Mouse (Mus musculus): ENCODE results near the gene Cdcp2. TPM values are rescaled to one million over a fixed set of nuclear protein-coding genes. Genes with fewer than 3 reads are reported as not detected.

Cdcp2 gene
- polyA plus RNA-seq, 1 experiment from 2014 or later = not detected

- Histone ChIP-seq H3K36me3 (peaks cover 31% of the 10 kb centered on the region), H3K27me3 (peaks cover 5% of the 10 kb centered on the region; the same call in 1 of the 2 replicates), H3K4me2 (replicated peaks) (peak within 1 kb of the TSS; percentile 93), H3K9ac (replicated peaks) (peak within 1 kb of the TSS; percentile 84), H3K27ac (peak within 1 kb of the TSS; percentile 49), H3K4me1 (replicated peaks) (peaks cover 20% of the 10 kb centered on the region), H3K4me3 (replicated peaks) (peak within 1 kb of the TSS; percentile 87), H3K9me3 (no peaks in the 10 kb centered on the region)
- WGBS = under 1% methylated on average over 59 of the region's 60 CpGs
- ATAC-seq = peak; percentile 98
These were observed 30.2 kb upstream of the Cdcp2 start, which contains the start of the genes Mrpl37 and Cyb5rl for GRCm38 (mm10) chr4:107066252-107067124. Gene Mrpl37, minus strand, starts transcription at chr4:107066868. Gene Cyb5rl, plus strand, starts transcription at chr4:107066988.

GRCm38 (mm10) chr4:107067151-107067840 is 29.4 kb upstream of the Cdcp2 start:
- peak; percentile 22 for ATAC-seq
- Histone ChIP-seq H3K9me3 (no peaks in the 10 kb centered on the region), H3K27ac (no peak overlapping the region), H3K4me2 (replicated peaks) (peak overlapping the region; percentile 93), H3K36me3 (peaks cover 25% of the 10 kb centered on the region), H3K4me1 (replicated peaks) (peaks cover 20% of the 10 kb centered on the region), H3K9ac (replicated peaks) (peak overlapping the region; percentile 65), H3K4me3 (replicated peaks) (peak overlapping the region; percentile 87), H3K27me3 (peaks cover 5% of the 10 kb centered on the region; the same call in 1 of the 2 replicates)
- WGBS = 3% methylated on average over 33 of the region's 33 CpGs

GRCm38 (mm10) chr4:107072343-107072742 is 24.3 kb upstream of the Cdcp2 start:
- Histone ChIP-seq H3K4me1 (replicated peaks) (peaks cover 13% of the 10 kb centered on the region), H3K9me3 (no peaks in the 10 kb centered on the region), H3K27ac (no peak overlapping the region), H3K27me3 (peaks cover 5% of the 10 kb centered on the region; the same call in 1 of the 2 replicates), H3K4me3 (replicated peaks) (no peak overlapping the region), H3K4me2 (replicated peaks) (no peak overlapping the region), H3K9ac (replicated peaks) (no peak overlapping the region), H3K36me3 (no peaks in the 10 kb centered on the region)
- 80% methylated on average over 9 of the region's 9 CpGs for WGBS
- ATAC-seq = no peak

GRCm38 (mm10) chr4:107075456-107075855 is 21.2 kb upstream of the Cdcp2 start:
- 31% methylated on average over 5 of the region's 5 CpGs for WGBS

GRCm38 (mm10) chr4:107078894-107079293 is 17.8 kb upstream of the Cdcp2 start:
- ATAC-seq = peak; percentile 65
- H3K4me1 ChIP-seq (replicated peaks) = peaks cover 24% of the 10 kb centered on the region
- WGBS = 95% methylated on average over 4 of the region's 4 CpGs

More at GRCm38 (mm10) chr4:107075456-107075855, 21.2 kb upstream of the Cdcp2 start:
- ATAC-seq = 0 out of 2 replicates have a peak, but pooled peaks have one; percentile 65
- H3K27ac ChIP-seq = peak overlapping the region; percentile 71
- H3K27me3 ChIP-seq = no peaks in the 10 kb centered on the region
- no peak overlapping the region for H3K4me2 ChIP-seq (replicated peaks)
- H3K9me3 ChIP-seq = no peaks in the 10 kb centered on the region
- no peaks in the 10 kb centered on the region for H3K36me3 ChIP-seq
- no peak overlapping the region for H3K4me3 ChIP-seq (replicated peaks)
- H3K9ac ChIP-seq (replicated peaks) = 0 out of 2 replicates have a peak overlapping the region, but pooled peaks have one; percentile 5
- peaks cover 15% of the 10 kb centered on the region for H3K4me1 ChIP-seq (replicated peaks)

GRCm38 (mm10) chr4:107079716-107080115 is 17.0 kb upstream of the Cdcp2 start:
- Histone ChIP-seq H3K9me3 (no peaks in the 10 kb centered on the region), H3K4me2 (replicated peaks) (no peak overlapping the region), H3K4me1 (replicated peaks) (peaks cover 32% of the 10 kb centered on the region), H3K9ac (replicated peaks) (no peak overlapping the region), H3K27me3 (no peaks in the 10 kb centered on the region), H3K4me3 (replicated peaks) (no peak overlapping the region), H3K36me3 (no peaks in the 10 kb centered on the region), H3K27ac (no peak overlapping the region)
- ATAC-seq = no peak

More at GRCm38 (mm10) chr4:107078894-107079293, 17.8 kb upstream of the Cdcp2 start:
- no peak overlapping the region for H3K9ac ChIP-seq (replicated peaks)
- H3K4me2 ChIP-seq (replicated peaks) = no peak overlapping the region
- no peak overlapping the region for H3K27ac ChIP-seq
- no peaks in the 10 kb centered on the region for H3K9me3 ChIP-seq
- no peaks in the 10 kb centered on the region for H3K36me3 ChIP-seq
- H3K4me3 ChIP-seq (replicated peaks) = no peak overlapping the region
- no peaks in the 10 kb centered on the region for H3K27me3 ChIP-seq

- 93% methylated on average over 3 of the region's 3 CpGs for WGBS
- ATAC-seq = no peak
- H3K27ac ChIP-seq = no peak overlapping the region
These were observed 14.5 kb upstream of the Cdcp2 start for GRCm38 (mm10) chr4:107082185-107082584.

GRCm38 (mm10) chr4:107083126-107083525 is 13.6 kb upstream of the Cdcp2 start:
- H3K4me3 ChIP-seq (replicated peaks) = no peak overlapping the region
- 97% methylated on average over 4 of the region's 4 CpGs for WGBS
- H3K4me2 ChIP-seq (replicated peaks) = no peak overlapping the region

More at GRCm38 (mm10) chr4:107082185-107082584, 14.5 kb upstream of the Cdcp2 start:
- Histone ChIP-seq H3K27me3 (no peaks in the 10 kb centered on the region), H3K36me3 (no peaks in the 10 kb centered on the region), H3K4me2 (replicated peaks) (no peak overlapping the region), H3K9me3 (no peaks in the 10 kb centered on the region), H3K4me1 (replicated peaks) (peaks cover 36% of the 10 kb centered on the region), H3K4me3 (replicated peaks) (no peak overlapping the region), H3K9ac (replicated peaks) (no peak overlapping the region)

GRCm38 (mm10) chr4:107084343-107084742 is 12.3 kb upstream of the Cdcp2 start:
- WGBS = 0% methylated on average over 1 of the region's 1 CpGs
- peaks cover 30% of the 10 kb centered on the region for H3K4me1 ChIP-seq (replicated peaks)
- no peaks in the 10 kb centered on the region for H3K27me3 ChIP-seq
- no peaks in the 10 kb centered on the region for H3K36me3 ChIP-seq
- no peak overlapping the region for H3K4me3 ChIP-seq (replicated peaks)
- no peaks in the 10 kb centered on the region for H3K9me3 ChIP-seq
- H3K27ac ChIP-seq = peak overlapping the region; percentile 87
- ATAC-seq = peak; percentile 54
- 0 out of 2 replicates have a peak overlapping the region, but pooled peaks have one; percentile 3 for H3K4me2 ChIP-seq (replicated peaks)
- no peak overlapping the region for H3K9ac ChIP-seq (replicated peaks)

More at GRCm38 (mm10) chr4:107083126-107083525, 13.6 kb upstream of the Cdcp2 start:
- H3K4me1 ChIP-seq (replicated peaks) = peaks cover 36% of the 10 kb centered on the region
- no peaks in the 10 kb centered on the region for H3K36me3 ChIP-seq
- H3K27me3 ChIP-seq = no peaks in the 10 kb centered on the region
- ATAC-seq = no peak
- no peak overlapping the region for H3K9ac ChIP-seq (replicated peaks)
- no peak overlapping the region for H3K27ac ChIP-seq
- no peaks in the 10 kb centered on the region for H3K9me3 ChIP-seq

- peak overlapping the region; percentile 87 for H3K27ac ChIP-seq
- 0 out of 2 replicates have a peak overlapping the region, but pooled peaks have one; percentile 3 for H3K4me2 ChIP-seq (replicated peaks)
- H3K36me3 ChIP-seq = no peaks in the 10 kb centered on the region
- peaks cover 30% of the 10 kb centered on the region for H3K4me1 ChIP-seq (replicated peaks)
- peak; percentile 95 for ATAC-seq
- no peaks in the 10 kb centered on the region for H3K27me3 ChIP-seq
- H3K4me3 ChIP-seq (replicated peaks) = no peak overlapping the region
- no peaks in the 10 kb centered on the region for H3K9me3 ChIP-seq
- WGBS = 2% methylated on average over 6 of the region's 6 CpGs
- H3K9ac ChIP-seq (replicated peaks) = no peak overlapping the region
These were observed 11.8 kb upstream of the Cdcp2 start for GRCm38 (mm10) chr4:107084858-107085257.

GRCm38 (mm10) chr4:107091696-107092095 is 5.0 kb upstream of the Cdcp2 start:
- whole genome bisulfite sequencing = 82% methylated on average over 14 of the region's 14 CpGs
- no peak overlapping the region for H3K4me2 ChIP-seq (replicated peaks)

More at GRCm38 (mm10) chr4:107091696-107092095, 5.0 kb upstream of the Cdcp2 start:
- no peak overlapping the region for H3K27ac ChIP-seq
- H3K9ac ChIP-seq (replicated peaks) = no peak overlapping the region
- H3K27me3 ChIP-seq = no peaks in the 10 kb centered on the region
- H3K4me3 ChIP-seq (replicated peaks) = no peak overlapping the region
- H3K4me1 ChIP-seq (replicated peaks) = peaks cover 10% of the 10 kb centered on the region
- no peak for ATAC-seq
- H3K36me3 ChIP-seq = no peaks in the 10 kb centered on the region
- no peaks in the 10 kb centered on the region for H3K9me3 ChIP-seq

Data from midbrain, embryonic 13.5 days (tissue).